Mouse (Mus musculus): Measurements from ENCODE around the gene Smim5. TPM values are rescaled to one million over a fixed set of nuclear protein-coding genes. Genes with fewer than 3 reads are reported as not detected.
"Not testable (repeated sequence)": the region's sequence is repeated elsewhere in the genome, so short reads cannot be mapped to it uniquely, and the experiment has no call there.

The Smim5 gene
- polyA plus RNA-seq (2012; ENCODE audit: insufficient read depth, insufficient read length, missing spikeins), result not detected in 2 replicates

- no peak within 1 kb of the TSS for H3K4me3 ChIP-seq (ENCODE audit: insufficient read depth, low read length)
- no peak within 1 kb of the TSS for H3K27ac ChIP-seq (ENCODE audit: insufficient read depth, low read depth, low read length)
- peaks cover 32% of the 10 kb centered on the region for H3K4me1 ChIP-seq (ENCODE audit: control insufficient read depth, insufficient read depth, low read length)
- TF ChIP-seq POLR2A (IDR thresholded peaks at IDR 0.05; ENCODE audit: borderline replicate concordance, low read depth, low read length), result no peak
- no peak for TF ChIP-seq CTCF (IDR thresholded peaks at IDR 0.05; ENCODE audit: low read depth, low read length)
These were observed at the start of gene Smim5 for GRCm38 (mm10) chr11:115899486-115900266. Gene Smim5, plus strand, starts transcription at chr11:115899966.

GRCm38 (mm10) chr11:115854674-115855073 lies 45.1 kb upstream of the Smim5 start:
- no peak overlapping the region for H3K4me3 ChIP-seq (ENCODE audit: insufficient read depth, low read length)

DNA sequence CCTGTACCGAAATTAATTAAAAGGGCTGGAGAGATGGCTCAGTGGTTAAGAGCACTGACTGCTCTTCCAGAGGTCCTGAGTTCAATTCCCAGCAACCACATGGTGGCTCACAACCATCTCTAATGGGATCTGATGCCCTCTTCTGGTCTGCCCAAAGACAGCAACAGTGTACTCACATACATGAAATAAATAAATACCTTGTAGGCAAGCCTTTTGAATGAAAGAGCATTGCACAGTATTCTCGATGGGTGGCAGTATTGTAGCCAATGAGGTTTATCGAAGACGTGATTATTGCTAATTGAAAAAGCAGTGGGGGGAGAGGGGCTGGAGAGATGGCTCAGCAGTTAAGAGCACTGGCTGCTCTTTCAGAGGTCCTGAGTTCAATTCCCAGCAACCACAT lies 42.6 kb upstream of the Smim5 start:
- H3K27ac ChIP-seq (ENCODE audit: insufficient read depth, low read depth, low read length); H3K4me1 ChIP-seq (ENCODE audit: control insufficient read depth, insufficient read depth, low read length); H3K4me3 ChIP-seq (ENCODE audit: insufficient read depth, low read length): not testable (repeated sequence)

More at GRCm38 (mm10) chr11:115854674-115855073, 45.1 kb upstream of the Smim5 start:
- H3K4me1 ChIP-seq (ENCODE audit: control insufficient read depth, insufficient read depth, low read length), result no peaks in the 10 kb centered on the region
- H3K27ac ChIP-seq (ENCODE audit: insufficient read depth, low read depth, low read length), result no peak overlapping the region
- TF ChIP-seq POLR2A (IDR thresholded peaks at IDR 0.05; ENCODE audit: borderline replicate concordance, low read depth, low read length) (no peak), CTCF (IDR thresholded peaks at IDR 0.05; ENCODE audit: low read depth, low read length) (no peak)

DNA sequence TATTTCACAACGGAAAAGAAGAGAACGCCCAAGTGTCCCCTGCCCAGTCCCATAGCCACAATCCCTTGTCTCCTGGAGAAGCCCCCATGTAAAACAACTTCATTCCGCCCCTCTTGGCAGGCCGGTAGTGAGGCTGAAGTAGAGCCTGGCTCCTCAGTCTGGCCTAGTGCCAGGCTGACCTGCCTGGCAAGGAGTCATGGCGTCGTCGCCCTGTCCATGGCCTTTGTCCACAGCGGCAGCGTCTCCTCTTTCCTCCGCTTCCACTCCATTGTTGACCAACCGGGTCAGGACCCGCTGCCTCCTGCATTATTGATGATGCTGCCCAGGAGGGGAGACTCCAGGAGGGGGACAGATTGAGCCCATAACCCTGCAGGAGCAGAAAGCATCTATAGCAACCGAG lies 41.8 kb upstream of the Smim5 start:
- TF ChIP-seq POLR2A (IDR thresholded peaks at IDR 0.05; ENCODE audit: borderline replicate concordance, low read depth, low read length) (no peak), CTCF (IDR thresholded peaks at IDR 0.05; ENCODE audit: low read depth, low read length) (no peak)
- Histone ChIP-seq H3K27ac (ENCODE audit: insufficient read depth, low read depth, low read length) (no peak overlapping the region), H3K4me1 (ENCODE audit: control insufficient read depth, insufficient read depth, low read length) (no peaks in the 10 kb centered on the region), H3K4me3 (ENCODE audit: insufficient read depth, low read length) (no peak overlapping the region)

GRCm38 (mm10) chr11:115858354-115858753 lies 41.4 kb upstream of the Smim5 start, which contains the start of gene Myo15b:
Gene Myo15b, plus strand, starts transcription at chr11:115858406.
- H3K4me3 ChIP-seq (ENCODE audit: insufficient read depth, low read length), result peak within 1 kb of the TSS; percentile 28; the same call in 1 of the 2 replicates
- no peaks in the 10 kb centered on the region for H3K4me1 ChIP-seq (ENCODE audit: control insufficient read depth, insufficient read depth, low read length)
- no peak within 1 kb of the TSS for H3K27ac ChIP-seq (ENCODE audit: insufficient read depth, low read depth, low read length)
- no peak for TF ChIP-seq POLR2A (IDR thresholded peaks at IDR 0.05; ENCODE audit: borderline replicate concordance, low read depth, low read length)
- no peak for TF ChIP-seq CTCF (IDR thresholded peaks at IDR 0.05; ENCODE audit: low read depth, low read length)

DNA sequence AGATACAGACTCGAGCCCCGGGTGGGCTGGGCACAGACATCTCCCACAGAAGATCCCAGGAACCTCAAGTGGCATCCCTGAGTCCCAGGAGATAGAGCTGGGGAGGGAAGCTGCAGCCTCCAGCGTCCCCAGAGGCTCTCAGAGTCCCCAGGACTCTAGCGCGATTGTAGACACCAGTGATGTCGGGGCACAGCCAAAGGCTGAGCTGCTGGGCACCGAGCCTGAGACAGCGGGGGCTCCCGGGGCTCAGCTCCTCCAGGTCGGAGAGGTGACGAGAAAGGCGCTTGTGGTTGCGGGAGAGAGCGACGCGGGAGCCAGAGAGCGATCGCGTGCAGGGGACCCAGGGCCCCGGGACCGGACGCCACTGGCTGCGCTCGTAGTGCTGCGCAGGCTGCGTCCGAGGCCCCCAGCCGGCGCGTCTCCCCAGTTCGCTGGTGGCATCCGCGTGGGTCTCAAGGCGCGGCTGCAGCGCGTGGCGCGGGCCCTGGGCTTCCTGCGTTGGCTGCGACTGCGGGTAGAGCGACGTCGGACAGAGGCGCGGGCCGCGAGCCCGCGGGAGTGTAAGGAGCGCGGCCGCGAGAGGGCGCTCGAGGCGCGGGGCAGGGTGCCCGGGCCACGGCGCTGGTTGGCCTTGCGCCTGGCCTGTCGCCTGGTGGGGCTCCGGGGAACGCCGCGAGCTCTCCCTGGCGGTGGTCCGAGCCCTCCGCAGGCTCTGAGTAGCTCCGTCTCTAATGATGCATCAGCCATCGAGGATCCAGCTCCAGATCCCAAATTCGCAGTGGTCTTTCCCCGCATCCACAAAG lies 40.4 kb upstream of the Smim5 start:
- no peaks in the 10 kb centered on the region for H3K4me1 ChIP-seq (ENCODE audit: control insufficient read depth, insufficient read depth, low read length)
- TF ChIP-seq POLR2A (IDR thresholded peaks at IDR 0.05; ENCODE audit: borderline replicate concordance, low read depth, low read length), result no peak
- TF ChIP-seq CTCF (IDR thresholded peaks at IDR 0.05; ENCODE audit: low read depth, low read length), result peak; percentile 61

GRCm38 (mm10) chr11:115863895-115864294 lies 35.9 kb upstream of the Smim5 start:
- H3K27ac ChIP-seq (ENCODE audit: insufficient read depth, low read depth, low read length), result no peak overlapping the region
- no peaks in the 10 kb centered on the region for H3K4me1 ChIP-seq (ENCODE audit: control insufficient read depth, insufficient read depth, low read length)
- TF ChIP-seq POLR2A (IDR thresholded peaks at IDR 0.05; ENCODE audit: borderline replicate concordance, low read depth, low read length) (no peak), CTCF (IDR thresholded peaks at IDR 0.05; ENCODE audit: low read depth, low read length) (no peak)
- H3K4me3 ChIP-seq (ENCODE audit: insufficient read depth, low read length), result no peak overlapping the region

More for the DNA sequence above, 40.4 kb upstream of the Smim5 start:
- H3K4me3 ChIP-seq (ENCODE audit: insufficient read depth, low read length), result peak overlapping the region; percentile 28; the same call in 1 of the 2 replicates
- H3K27ac ChIP-seq (ENCODE audit: insufficient read depth, low read depth, low read length), result no peak overlapping the region

GRCm38 (mm10) chr11:115869393-115869792 lies 30.4 kb upstream of the Smim5 start:
- no peak overlapping the region for H3K4me3 ChIP-seq (ENCODE audit: insufficient read depth, low read length)
- H3K4me1 ChIP-seq (ENCODE audit: control insufficient read depth, insufficient read depth, low read length), result no peaks in the 10 kb centered on the region
- no peak overlapping the region for H3K27ac ChIP-seq (ENCODE audit: insufficient read depth, low read depth, low read length)
- TF ChIP-seq POLR2A (IDR thresholded peaks at IDR 0.05; ENCODE audit: borderline replicate concordance, low read depth, low read length), result no peak
- no peak for TF ChIP-seq CTCF (IDR thresholded peaks at IDR 0.05; ENCODE audit: low read depth, low read length)

DNA sequence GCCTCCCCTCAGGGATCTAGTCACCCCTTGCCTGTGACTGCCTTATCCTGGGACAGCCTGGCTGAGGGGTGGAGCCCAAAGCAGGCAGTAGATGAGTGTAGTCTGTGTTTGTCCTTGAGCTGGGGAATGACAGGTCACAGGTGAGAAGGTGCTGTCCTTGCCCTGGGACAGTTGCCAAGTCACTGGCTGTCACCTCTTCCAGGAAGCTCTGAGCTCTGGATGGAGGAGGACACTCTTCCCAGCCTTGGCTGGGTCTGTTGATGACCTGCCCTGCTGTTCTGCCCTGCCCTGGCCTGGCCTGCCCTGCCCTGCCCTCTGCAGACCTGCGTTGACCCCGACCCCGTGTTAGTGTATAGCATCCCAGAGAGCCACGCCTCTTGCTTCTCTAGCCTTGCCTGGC lies 27.3 kb upstream of the Smim5 start:
- peaks cover 7% of the 10 kb centered on the region for H3K4me1 ChIP-seq (ENCODE audit: control insufficient read depth, insufficient read depth, low read length)

GRCm38 (mm10) chr11:115875935-115876334 lies 23.8 kb upstream of the Smim5 start:
- peaks cover 7% of the 10 kb centered on the region for H3K4me1 ChIP-seq (ENCODE audit: control insufficient read depth, insufficient read depth, low read length)
- TF ChIP-seq CTCF (IDR thresholded peaks at IDR 0.05; ENCODE audit: low read depth, low read length), result no peak
- TF ChIP-seq POLR2A (IDR thresholded peaks at IDR 0.05; ENCODE audit: borderline replicate concordance, low read depth, low read length), result no peak
- no peak overlapping the region for H3K27ac ChIP-seq (ENCODE audit: insufficient read depth, low read depth, low read length)
- no peak overlapping the region for H3K4me3 ChIP-seq (ENCODE audit: insufficient read depth, low read length)

More for the DNA sequence above, 27.3 kb upstream of the Smim5 start:
- Histone ChIP-seq H3K27ac (ENCODE audit: insufficient read depth, low read depth, low read length) (no peak overlapping the region), H3K4me3 (ENCODE audit: insufficient read depth, low read length) (no peak overlapping the region)
- no peak for TF ChIP-seq POLR2A (IDR thresholded peaks at IDR 0.05; ENCODE audit: borderline replicate concordance, low read depth, low read length)
- no peak for TF ChIP-seq CTCF (IDR thresholded peaks at IDR 0.05; ENCODE audit: low read depth, low read length)

All from bone marrow macrophage, adult 2 months (primary cell).